Mouse (Mus musculus) midbrain, embryonic 16.5 days (tissue): ENCODE data around the gene Efna3. TPM values are rescaled to one million over a fixed set of nuclear protein-coding genes. Genes with fewer than 3 reads are reported as not detected.

Source experiments
- ATAC-seq: fragments of 200-750 bp; cut with Nextera tagmentation; 2 replicates; pipeline ENCODE4 v1.8.0; 2017; ENCODE audit warnings: moderate TSS enrichment
- H3K27ac ChIP-seq: fragments of 300-500 bp; sonication (generic); 2 replicates; pipeline ENCODE4 v1.5.1; 2014; ENCODE audit warnings: mild to moderate bottlenecking, low read length, mixed read lengths
- H3K27me3 ChIP-seq: fragments of 300-500 bp; sonication (generic); 2 replicates; pipeline ENCODE4 v1.6.1; 2014; ENCODE audit warnings: low read depth, low read length, mixed read lengths; ENCODE audit not compliant: control insufficient read depth, insufficient read depth
- H3K36me3 ChIP-seq: fragments of 300-500 bp; sonication (generic); 2 replicates; pipeline ENCODE4 v1.6.1; 2014; ENCODE audit warnings: mild to moderate bottlenecking, low read length, moderate library complexity, mixed read lengths; ENCODE audit not compliant: control insufficient read depth, insufficient read depth
- H3K4me1 ChIP-seq: fragments of 300-500 bp; sonication (generic); 2 replicates; pipeline ENCODE4 v1.6.1; 2014; ENCODE audit warnings: mild to moderate bottlenecking, low read length, mixed read lengths; ENCODE audit not compliant: control insufficient read depth, insufficient read depth
- H3K4me2 ChIP-seq: fragments of 300-500 bp; sonication (generic); 2 replicates; pipeline ENCODE4 v1.6.1; 2014; ENCODE audit warnings: mild to moderate bottlenecking, low read length, mixed read lengths
- H3K4me3 ChIP-seq: fragments of 300-500 bp; sonication (generic); 2 replicates; pipeline ENCODE4 v1.5.1; 2014; ENCODE audit warnings: low read depth, mild to moderate bottlenecking, low read length, moderate library complexity, mixed read lengths
- H3K9ac ChIP-seq: fragments of 300-500 bp; sonication (generic); 2 replicates; pipeline ENCODE4 v1.6.1; 2014; ENCODE audit warnings: low read depth, low read length, mixed read lengths
- H3K9me3 ChIP-seq: fragments of 300-500 bp; sonication (generic); replicated peaks from 2 replicates; pipeline ENCODE4 v1.6.1; 2014; ENCODE audit warnings: mild to moderate bottlenecking, low read length, mixed read lengths; ENCODE audit not compliant: control insufficient read depth, poor library complexity, severe bottlenecking
- WGBS: fragments of 180-500 bp; shearing (Covaris S2); extraction: QIAGEN DNeasy Blood & Tissue Kit; methylation state at CpG from one replicate; pipeline ENCODE4 v1.1.7; 2014; 5-methylcytosine and 5-hydroxymethylcytosine counted together
- polyA plus RNA-seq: library from polyadenylated mRNA; unstranded; fragments of >200 nt; fragmentation: Nextera tagmentation; extraction: Ambion mirVana; gene quantifications from 2 replicates; pipeline ENCODE4 v1.2.1, GENCODE M21; 2015

The Efna3 gene
- polyA plus RNA-seq, 1 experiment from 2014 or later = 59.0 TPM

GRCm38 (mm10) chr3:89285526-89285925 is 37.2 kb downstream of the Efna3 start:
- WGBS = 47% methylated on average over 2 of the region's 2 CpGs
- 0 out of 2 replicates have a peak, but pooled peaks cover 4% of the 10 kb centered on the region for H3K27me3 ChIP-seq
- H3K9me3 ChIP-seq = no peaks in the 10 kb centered on the region
- peaks cover 7% of the 10 kb centered on the region for H3K4me1 ChIP-seq
- ATAC-seq = no peak
- H3K9ac ChIP-seq = no peak overlapping the region
- H3K27ac ChIP-seq = no peak overlapping the region
- H3K4me3 ChIP-seq = no peak overlapping the region
- H3K36me3 ChIP-seq = no peaks in the 10 kb centered on the region
- H3K4me2 ChIP-seq = no peak overlapping the region

DNA sequence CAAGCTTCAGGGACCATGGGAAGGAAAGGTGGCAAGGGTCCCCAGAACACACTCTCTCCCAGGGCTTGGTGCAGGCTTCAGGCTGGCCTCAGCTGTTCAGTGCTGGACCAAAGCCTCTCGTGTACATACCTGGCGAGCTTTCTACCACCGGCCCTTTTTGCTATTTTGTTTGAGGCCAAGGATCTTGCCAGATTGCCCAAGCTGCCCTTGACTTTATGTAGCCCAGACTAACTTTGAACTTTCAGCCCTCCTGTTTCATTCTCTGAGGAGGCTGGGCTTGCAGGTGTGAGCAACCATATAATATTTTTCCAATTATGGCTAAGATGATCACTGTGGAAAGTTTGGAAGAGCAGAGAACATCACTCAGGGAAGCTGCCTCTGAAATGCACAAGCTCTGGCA is 38.5 kb downstream of the Efna3 start:
- peaks cover 19% of the 10 kb centered on the region for H3K4me1 ChIP-seq
- ATAC-seq = no peak
- 94% methylated on average over 3 of the region's 3 CpGs for WGBS
- H3K4me3 ChIP-seq = no peak overlapping the region
- H3K27ac ChIP-seq = no peak overlapping the region
- 0 out of 2 replicates have a peak, but pooled peaks cover 4% of the 10 kb centered on the region for H3K27me3 ChIP-seq
- H3K9me3 ChIP-seq = no peaks in the 10 kb centered on the region
- no peak overlapping the region for H3K4me2 ChIP-seq
- H3K36me3 ChIP-seq = no peaks in the 10 kb centered on the region
- H3K9ac ChIP-seq = no peak overlapping the region

DNA sequence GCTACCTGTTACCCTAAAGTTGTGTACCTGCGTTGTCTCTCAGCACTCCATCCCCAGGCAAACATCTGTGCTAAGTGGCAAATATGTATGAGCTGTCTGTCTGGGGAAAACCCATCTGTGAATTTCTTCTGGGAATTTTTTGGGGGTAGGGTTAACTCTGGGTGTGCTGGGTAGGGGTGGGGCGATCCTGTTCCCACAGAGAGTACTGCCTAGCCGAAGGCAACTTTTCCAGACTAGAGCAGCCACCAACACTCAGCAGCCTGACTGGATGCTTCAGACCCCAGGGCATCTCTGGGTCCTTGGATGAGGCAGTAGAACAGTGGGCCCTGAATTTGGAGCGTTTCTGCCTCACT is 40.5 kb downstream of the Efna3 start:
- H3K4me1 ChIP-seq = peaks cover 21% of the 10 kb centered on the region
- H3K9ac ChIP-seq = no peak overlapping the region
- no peaks in the 10 kb centered on the region for H3K9me3 ChIP-seq
- no peak overlapping the region for H3K4me2 ChIP-seq
- H3K27me3 ChIP-seq = 0 out of 2 replicates have a peak, but pooled peaks cover 4% of the 10 kb centered on the region
- H3K36me3 ChIP-seq = no peaks in the 10 kb centered on the region
- no peak for ATAC-seq
- WGBS = 25% methylated on average over 4 of the region's 4 CpGs
- H3K27ac ChIP-seq = no peak overlapping the region
- no peak overlapping the region for H3K4me3 ChIP-seq

DNA sequence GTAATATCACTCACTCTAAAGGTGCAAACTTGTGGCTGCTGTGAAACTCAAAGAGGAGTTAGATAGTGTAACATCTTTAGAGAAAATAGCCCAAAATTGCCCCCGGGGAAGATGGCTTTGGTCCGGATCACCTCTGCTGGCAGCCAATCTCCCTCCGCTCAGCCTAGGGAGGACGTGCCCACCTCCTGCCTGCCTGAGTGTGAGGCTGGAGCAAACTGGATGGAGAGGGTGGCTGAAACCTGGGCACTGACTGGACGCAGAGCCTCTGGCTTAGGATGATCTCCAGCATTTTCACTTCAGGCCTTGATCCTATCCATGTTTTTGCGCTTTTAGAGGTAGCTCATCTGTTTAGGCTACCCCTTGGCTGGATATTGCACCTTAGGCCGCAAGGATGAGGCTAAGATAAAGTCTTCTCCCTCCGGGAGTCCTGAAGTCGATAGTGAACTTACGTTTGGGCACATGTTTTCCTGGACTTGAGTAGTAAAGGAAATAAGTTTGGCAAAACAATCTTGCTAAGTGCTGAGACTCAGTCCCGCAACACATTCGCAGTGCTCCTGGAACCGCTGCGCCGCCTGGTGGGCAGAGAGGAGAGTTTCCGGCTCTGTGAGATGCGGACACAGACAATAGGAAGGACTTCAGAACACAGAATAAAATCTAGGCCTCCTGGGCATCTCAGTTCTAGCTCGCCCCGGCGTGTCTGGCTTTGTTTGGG is 41.0 kb downstream of the Efna3 start:
- Histone ChIP-seq H3K27me3 (0 out of 2 replicates have a peak, but pooled peaks cover 4% of the 10 kb centered on the region), H3K9ac (no peak overlapping the region; the same call in 1 of the 2 replicates), H3K4me2 (peak overlapping the region; percentile 95), H3K36me3 (no peaks in the 10 kb centered on the region), H3K9me3 (no peaks in the 10 kb centered on the region), H3K4me3 (peak overlapping the region; percentile 52; the same call in 1 of the 2 replicates), H3K4me1 (peaks cover 21% of the 10 kb centered on the region), H3K27ac (no peak overlapping the region)
- ATAC-seq = no peak
- 11% methylated on average over 20 of the region's 20 CpGs for WGBS

DNA sequence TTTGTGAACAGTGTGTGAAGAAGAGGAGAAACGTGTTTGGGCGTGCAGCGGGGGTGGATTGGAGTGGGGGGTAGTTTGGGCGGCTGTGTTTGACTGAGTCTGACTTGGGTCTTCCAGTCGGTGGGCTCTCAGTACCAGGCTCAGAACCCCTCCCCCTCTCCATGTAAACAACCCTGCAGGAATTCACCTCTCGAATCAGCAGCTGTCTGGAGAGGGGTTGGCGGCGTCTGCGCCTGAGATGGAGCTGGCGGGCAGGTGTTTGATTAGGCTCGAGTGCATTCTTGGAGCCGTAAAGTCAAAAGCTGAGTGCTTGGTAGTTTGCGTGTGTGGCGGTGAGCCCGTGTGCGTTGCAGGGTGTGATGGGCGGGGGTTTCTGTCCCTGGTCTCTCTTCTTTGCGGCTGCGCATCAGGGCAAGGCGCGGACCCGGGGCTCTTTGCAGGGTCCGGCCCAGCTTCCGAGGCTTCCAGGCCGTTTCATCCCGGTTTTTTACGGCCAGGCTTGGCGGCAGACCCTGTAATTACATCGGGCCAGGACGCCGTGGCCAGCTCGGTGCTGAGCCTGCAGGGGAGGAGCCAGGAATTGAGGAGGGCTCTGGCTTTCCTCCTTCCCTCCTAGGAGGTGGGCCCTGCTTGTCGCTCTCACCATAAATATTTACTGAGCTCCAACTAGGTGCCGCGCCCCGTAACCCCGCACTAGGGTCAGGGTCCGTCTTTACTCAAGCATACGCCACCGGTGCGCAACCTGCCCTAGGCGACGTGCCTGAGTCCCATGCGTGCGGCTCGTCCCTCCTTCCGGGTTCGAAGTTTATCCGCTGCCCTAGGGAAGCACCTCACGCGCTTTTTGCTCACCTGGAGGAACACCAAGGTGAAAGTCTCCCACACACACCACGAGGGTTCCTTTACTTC is 41.9 kb downstream of the Efna3 start, which contains the start of gene Efna1:
Efna1 (minus strand) TSS at position 537 of the 906 bp plus-strand sequence.
- Histone ChIP-seq H3K4me2 (peak within 1 kb of the TSS; percentile 95), H3K36me3 (no peaks in the 10 kb centered on the region), H3K4me3 (peak within 1 kb of the TSS; percentile 52), H3K27ac (peak within 1 kb of the TSS; percentile 51), H3K9ac (peak within 1 kb of the TSS; percentile 62), H3K27me3 (0 out of 2 replicates have a peak, but pooled peaks cover 4% of the 10 kb centered on the region), H3K9me3 (no peaks in the 10 kb centered on the region), H3K4me1 (peaks cover 21% of the 10 kb centered on the region)
- ATAC-seq = peak; percentile 34
- WGBS = under 1% methylated on average over 52 of the region's 52 CpGs

DNA sequence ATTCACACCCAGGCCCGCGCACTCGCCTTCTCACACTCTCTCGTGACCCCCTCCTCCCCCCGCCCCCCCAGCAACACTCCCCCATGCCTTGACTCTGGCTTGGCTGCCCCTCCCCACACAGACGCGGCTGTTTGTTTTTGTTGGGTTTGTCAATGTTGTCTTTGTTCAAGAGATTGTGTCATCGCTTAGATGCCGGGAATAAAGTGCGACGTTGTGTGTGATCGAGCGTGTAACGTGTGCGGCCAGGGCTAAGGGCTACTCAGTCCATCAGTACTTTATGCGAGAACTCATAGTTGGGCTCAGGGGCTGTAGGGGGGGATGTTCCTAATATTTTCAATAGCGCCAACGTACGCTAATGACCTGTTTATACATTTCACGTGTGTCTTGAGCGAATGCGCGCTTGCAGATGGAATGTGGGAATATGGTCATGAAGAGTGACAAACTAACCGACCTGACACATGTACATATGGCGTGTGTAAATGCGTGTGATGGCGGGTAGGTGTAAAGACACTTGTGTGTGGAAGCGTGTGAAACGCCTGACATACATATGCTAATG is 42.6 kb downstream of the Efna3 start:
- Histone ChIP-seq H3K4me3 (peak overlapping the region; percentile 52), H3K27ac (no peak overlapping the region; the same call in 1 of the 2 replicates), H3K4me1 (peaks cover 21% of the 10 kb centered on the region), H3K4me2 (peak overlapping the region; percentile 95), H3K36me3 (no peaks in the 10 kb centered on the region), H3K27me3 (0 out of 2 replicates have a peak, but pooled peaks cover 4% of the 10 kb centered on the region), H3K9me3 (no peaks in the 10 kb centered on the region), H3K9ac (peak overlapping the region; percentile 62)
- peak; percentile 4; the same call in 1 of the 2 replicates for ATAC-seq
- under 1% methylated on average over 28 of the region's 29 CpGs for WGBS

- Histone ChIP-seq H3K4me3 (peak overlapping the region; percentile 52), H3K9ac (peak overlapping the region; percentile 62), H3K27me3 (0 out of 2 replicates have a peak, but pooled peaks cover 4% of the 10 kb centered on the region), H3K27ac (peak overlapping the region; percentile 44; the same call in 1 of the 2 replicates), H3K4me1 (peaks cover 21% of the 10 kb centered on the region), H3K4me2 (peak overlapping the region; percentile 95), H3K9me3 (no peaks in the 10 kb centered on the region), H3K36me3 (no peaks in the 10 kb centered on the region)
- peak; percentile 53 for ATAC-seq
- 2% methylated on average over 35 of the region's 35 CpGs for WGBS
Observed at GRCm38 (mm10) chr3:89279153-89279890, 43.4 kb downstream of the Efna3 start.

- Histone ChIP-seq H3K36me3 (no peaks in the 10 kb centered on the region), H3K9me3 (no peaks in the 10 kb centered on the region), H3K9ac (no peak overlapping the region), H3K27ac (no peak overlapping the region), H3K4me1 (peaks cover 21% of the 10 kb centered on the region), H3K4me2 (peak overlapping the region; percentile 95; the same call in 1 of the 2 replicates), H3K27me3 (0 out of 2 replicates have a peak, but pooled peaks cover 4% of the 10 kb centered on the region), H3K4me3 (peak overlapping the region; percentile 52)
- ATAC-seq = no peak
- WGBS = 30% methylated on average over 8 of the region's 8 CpGs
Observed at GRCm38 (mm10) chr3:89278643-89279042, 44.1 kb downstream of the Efna3 start.
